Comparison of ENCODE assay signal across 31 mouse cellular contexts in genomic region chr9:64314696-64315095, GRCm38 (mm10).
"Had no signal": no experiment of that assay in that cellular context is flagged by ENCODE, and none has a peak within 500 bp of the region (broad histone marks: within the 10 kb centered on the region; RNA-seq: fewer than 3 reads in every experiment).

No protein-coding gene starts in this region.

- DNase-seq: left cerebral cortex, postnatal 4 days; liver; liver, embryonic 13.5 days; liver, postnatal 0 days; lung, adult 18-20 months; lung, adult 2 months; lung, embryonic 14.5 days; lung, postnatal 10 days; lung, postnatal 14 days; lung, postnatal 36 days; lung, postnatal 4 days; midbrain, embryonic 14.5 days had no signal

- H3K9me3 ChIP-seq: limb, embryonic 10.5 days; limb, embryonic 12.5 days; limb, embryonic 13.5 days; limb, embryonic 15.5 days; liver, embryonic 12.5 days; liver, embryonic 13.5 days; liver, embryonic 15.5 days; lung, embryonic 15.5 days; megakaryocyte, embryonic 14.5 days; midbrain, embryonic 10.5 days; midbrain, embryonic 12.5 days; midbrain, embryonic 13.5 days; midbrain, embryonic 15.5 days had no signal

- H3K4me1 ChIP-seq: limb, embryonic 12.5 days; limb, embryonic 13.5 days; limb, embryonic 15.5 days; liver, embryonic 12.5 days; liver, embryonic 13.5 days; liver, embryonic 15.5 days; lung, embryonic 15.5 days; megakaryocyte, embryonic 14.5 days; midbrain, embryonic 10.5 days; midbrain, embryonic 12.5 days; midbrain, embryonic 13.5 days; midbrain, embryonic 15.5 days had no signal

- H3K27me3 ChIP-seq: limb, embryonic 12.5 days; limb, embryonic 13.5 days; limb, embryonic 15.5 days; liver, embryonic 12.5 days; liver, embryonic 13.5 days; liver, embryonic 15.5 days; lung, embryonic 15.5 days; megakaryocyte, embryonic 14.5 days; midbrain, embryonic 12.5 days; midbrain, embryonic 13.5 days; midbrain, embryonic 15.5 days had no signal

- H3K4me2 ChIP-seq: limb, embryonic 12.5 days; limb, embryonic 13.5 days; limb, embryonic 15.5 days; liver, embryonic 11.5 days; liver, embryonic 12.5 days; liver, embryonic 13.5 days; liver, embryonic 15.5 days; lung, embryonic 14.5 days; lung, embryonic 15.5 days; midbrain, embryonic 12.5 days; midbrain, embryonic 13.5 days; midbrain, embryonic 15.5 days had no signal

- ATAC-seq: liver, embryonic 12.5 days; liver, postnatal 0 days; lung, postnatal 0 days; midbrain, embryonic 13.5 days; midbrain, embryonic 15.5 days; midbrain, embryonic 16.5 days had no signal

- H3K9ac ChIP-seq: limb, embryonic 12.5 days; limb, embryonic 13.5 days; limb, embryonic 15.5 days; liver, embryonic 12.5 days; liver, embryonic 13.5 days; liver, embryonic 14.5 days; liver, embryonic 15.5 days; liver, postnatal 0 days; lung, embryonic 14.5 days; lung, embryonic 15.5 days; midbrain, embryonic 12.5 days; midbrain, embryonic 13.5 days; midbrain, embryonic 15.5 days had no signal

- H3K4me3 ChIP-seq: left cerebral cortex, adult 2 months; limb, embryonic 10.5 days; limb, embryonic 12.5 days; limb, embryonic 13.5 days; limb, embryonic 15.5 days; liver, embryonic 12.5 days; liver, embryonic 13.5 days; liver, embryonic 15.5 days; lung, embryonic 15.5 days; megakaryocyte, embryonic 14.5 days; midbrain, embryonic 10.5 days; midbrain, embryonic 12.5 days; midbrain, embryonic 13.5 days; midbrain, embryonic 15.5 days; myocyte had no signal

- H3K27ac ChIP-seq: left cerebral cortex, adult 2 months; limb, embryonic 10.5 days; limb, embryonic 12.5 days; limb, embryonic 13.5 days; limb, embryonic 15.5 days; liver, embryonic 12.5 days; liver, embryonic 13.5 days; liver, embryonic 14.5 days; liver, embryonic 15.5 days; lung, embryonic 15.5 days; macrophage; midbrain, embryonic 10.5 days; midbrain, embryonic 12.5 days; midbrain, embryonic 13.5 days; midbrain, embryonic 15.5 days had no signal
